Mouse (Mus musculus) bone marrow, adult 2 months (tissue): ENCODE measurements around the gene Rassf5.

Experiments used
- CTCF ChIP-seq: fragments of 200-500 bp; IDR thresholded peaks from 2 replicates; pipeline ENCODE4 v1.5.1; 2011; ENCODE audit warnings: low read length, control low read depth; ENCODE audit not compliant: control insufficient read depth, insufficient read depth
- POLR2A ChIP-seq: fragments of 200-500 bp; IDR thresholded peaks from 2 replicates; pipeline ENCODE4 v1.6.1; 2011; ENCODE audit warnings: low read depth, mild to moderate bottlenecking, control low read depth, low read length, borderline replicate concordance; ENCODE audit not compliant: control insufficient read depth

GRCm38 (mm10) chr1:131175189-131175588 is 69.9 kb downstream of the Rassf5 start:
- no peak for TF ChIP-seq POLR2A
- TF ChIP-seq CTCF = no peak
